Mouse (Mus musculus) liver, embryonic 12.5 days (tissue): ENCODE data around the gene Lypla2. TPM values are rescaled to one million over a fixed set of nuclear protein-coding genes. Genes with fewer than 3 reads are reported as not detected.

Experiments
- ATAC-seq: fragments of 200-750 bp; cut with Nextera tagmentation; 2 replicates; pipeline ENCODE4 v1.8.0; 2017; ENCODE audit warnings: moderate number of reproducible peaks, mild to moderate bottlenecking, moderate library complexity
- H3K27ac ChIP-seq: fragments of 300-500 bp; sonication (generic); 2 replicates; pipeline ENCODE4 v1.5.1; 2016; ENCODE audit warnings: mild to moderate bottlenecking
- H3K27me3 ChIP-seq: fragments of 300-500 bp; sonication (generic); replicated peaks from 2 replicates; pipeline ENCODE4 v1.6.1; 2016; ENCODE audit warnings: mild to moderate bottlenecking, moderate library complexity
- H3K36me3 ChIP-seq: fragments of 300-500 bp; sonication (generic); 2 replicates; pipeline ENCODE4 v1.6.1; 2016; ENCODE audit warnings: mild to moderate bottlenecking, moderate library complexity
- H3K4me1 ChIP-seq: fragments of 300-500 bp; sonication (generic); 2 replicates; pipeline ENCODE4 v1.6.1; 2016
- H3K4me2 ChIP-seq: fragments of 300-500 bp; sonication (generic); 2 replicates; pipeline ENCODE4 v1.6.1; 2016; ENCODE audit warnings: mild to moderate bottlenecking, moderate library complexity
- H3K4me3 ChIP-seq: fragments of 300-500 bp; sonication (generic); 2 replicates; pipeline ENCODE4 v1.5.1; 2016; ENCODE audit warnings: mild to moderate bottlenecking, moderate library complexity
- H3K9ac ChIP-seq: fragments of 300-500 bp; sonication (generic); 2 replicates; pipeline ENCODE4 v1.6.1; 2016; ENCODE audit warnings: mild to moderate bottlenecking, moderate library complexity
- H3K9me3 ChIP-seq: fragments of 300-500 bp; sonication (generic); replicated peaks from 2 replicates; pipeline ENCODE4 v1.6.1; 2016; ENCODE audit warnings: mild to moderate bottlenecking, moderate library complexity
- WGBS: fragments of 180-500 bp; shearing (Covaris S2); methylation state at CpG from one replicate; pipeline ENCODE4 v1.1.7; 2016; ENCODE audit not compliant: insufficient replicate concordance; 5-methylcytosine and 5-hydroxymethylcytosine counted together
- polyA plus RNA-seq: library from polyadenylated mRNA; unstranded; fragments of >200 nt; fragmentation: Nextera tagmentation; extraction: Ambion mirVana; gene quantifications from 2 replicates; pipeline ENCODE4 v1.2.1, GENCODE M21; 2016

Gene Lypla2
- polyA plus RNA-seq, 1 experiment from 2014 or later = 61.7 TPM

GRCm38 (mm10) chr4:135961709-135962108 is 10.7 kb downstream of the Lypla2 start:
- Histone ChIP-seq H3K27me3 (no peaks in the 10 kb centered on the region), H3K4me3 (no peak overlapping the region), H3K9me3 (no peaks in the 10 kb centered on the region), H3K36me3 (peaks cover 63% of the 10 kb centered on the region), H3K4me2 (no peak overlapping the region), H3K9ac (no peak overlapping the region), H3K4me1 (peaks cover 46% of the 10 kb centered on the region), H3K27ac (no peak overlapping the region)
- 76% methylated on average over 5 of the region's 5 CpGs for WGBS
- ATAC-seq = no peak

- H3K9ac ChIP-seq = no peak overlapping the region
- no peak overlapping the region for H3K4me3 ChIP-seq
- no peak overlapping the region for H3K4me2 ChIP-seq
- H3K36me3 ChIP-seq = peaks cover 63% of the 10 kb centered on the region
- H3K27me3 ChIP-seq = no peaks in the 10 kb centered on the region
- H3K9me3 ChIP-seq = no peaks in the 10 kb centered on the region
- WGBS = 34% methylated on average over 5 of the region's 5 CpGs
- H3K4me1 ChIP-seq = peaks cover 40% of the 10 kb centered on the region
- H3K27ac ChIP-seq = no peak overlapping the region
- ATAC-seq = no peak
Measured at GRCm38 (mm10) chr4:135960717-135961116, 11.7 kb downstream of the Lypla2 start.

- WGBS = 63% methylated on average over 8 of the region's 8 CpGs
- ATAC-seq = no peak
- H3K4me3 ChIP-seq = no peak overlapping the region
- no peak overlapping the region for H3K9ac ChIP-seq
- H3K27ac ChIP-seq = peak overlapping the region; percentile 48; the same call in 1 of the 2 replicates
- peaks cover 21% of the 10 kb centered on the region for H3K4me1 ChIP-seq
- H3K36me3 ChIP-seq = peaks cover 80% of the 10 kb centered on the region
- H3K4me2 ChIP-seq = peak overlapping the region; percentile 2; the same call in 1 of the 2 replicates
- no peaks in the 10 kb centered on the region for H3K27me3 ChIP-seq
- H3K9me3 ChIP-seq = no peaks in the 10 kb centered on the region
Measured at GRCm38 (mm10) chr4:135958354-135958753, 14.1 kb downstream of the Lypla2 start.

GRCm38 (mm10) chr4:135955886-135956285 is 16.5 kb downstream of the Lypla2 start:
- Histone ChIP-seq H3K36me3 (peaks cover 89% of the 10 kb centered on the region), H3K9me3 (peaks cover 14% of the 10 kb centered on the region), H3K27ac (no peak overlapping the region), H3K4me3 (no peak overlapping the region), H3K9ac (no peak overlapping the region; the same call in 1 of the 2 replicates), H3K27me3 (no peaks in the 10 kb centered on the region), H3K4me1 (peaks cover 11% of the 10 kb centered on the region), H3K4me2 (no peak overlapping the region)
- 82% methylated on average over 9 of the region's 9 CpGs for WGBS
- no peak for ATAC-seq

- ATAC-seq = peak; percentile 55; the same call in 1 of the 2 replicates
- 19% methylated on average over 2 of the region's 2 CpGs for WGBS
- peaks cover 14% of the 10 kb centered on the region for H3K9me3 ChIP-seq
- H3K36me3 ChIP-seq = peaks cover 76% of the 10 kb centered on the region
- no peak overlapping the region for H3K4me3 ChIP-seq
- H3K27me3 ChIP-seq = no peaks in the 10 kb centered on the region
- H3K4me1 ChIP-seq = peaks cover 14% of the 10 kb centered on the region
- 0 out of 2 replicates have a peak overlapping the region, but pooled peaks have one; percentile 7 for H3K27ac ChIP-seq
- H3K9ac ChIP-seq = no peak overlapping the region
- H3K4me2 ChIP-seq = no peak overlapping the region
Measured at GRCm38 (mm10) chr4:135954241-135954640, 18.2 kb downstream of the Lypla2 start.

- peaks cover 66% of the 10 kb centered on the region for H3K36me3 ChIP-seq
- 74% methylated on average over 3 of the region's 3 CpGs for WGBS
- H3K9ac ChIP-seq = no peak overlapping the region
- H3K9me3 ChIP-seq = peaks cover 14% of the 10 kb centered on the region
- no peak overlapping the region for H3K27ac ChIP-seq
- peaks cover 22% of the 10 kb centered on the region for H3K4me1 ChIP-seq
- H3K4me2 ChIP-seq = no peak overlapping the region
- no peak for ATAC-seq
- H3K4me3 ChIP-seq = no peak overlapping the region
- H3K27me3 ChIP-seq = no peaks in the 10 kb centered on the region
Measured at GRCm38 (mm10) chr4:135953179-135953578, 19.2 kb downstream of the Lypla2 start.

GRCm38 (mm10) chr4:135951505-135951904 is 20.9 kb downstream of the Lypla2 start:
- WGBS = 86% methylated on average over 3 of the region's 3 CpGs
- peaks cover 35% of the 10 kb centered on the region for H3K4me1 ChIP-seq
- no peak overlapping the region for H3K4me3 ChIP-seq
- no peak overlapping the region for H3K27ac ChIP-seq
- no peak for ATAC-seq
- no peaks in the 10 kb centered on the region for H3K27me3 ChIP-seq
- peaks cover 14% of the 10 kb centered on the region for H3K9me3 ChIP-seq
- H3K9ac ChIP-seq = no peak overlapping the region
- no peak overlapping the region for H3K4me2 ChIP-seq
- peaks cover 53% of the 10 kb centered on the region for H3K36me3 ChIP-seq

GRCm38 (mm10) chr4:135950365-135950764 is 22.1 kb downstream of the Lypla2 start:
- H3K27ac ChIP-seq = no peak overlapping the region
- no peaks in the 10 kb centered on the region for H3K27me3 ChIP-seq
- H3K9me3 ChIP-seq = peaks cover 14% of the 10 kb centered on the region
- 79% methylated on average over 6 of the region's 6 CpGs for WGBS
- no peak for ATAC-seq
- no peak overlapping the region for H3K4me3 ChIP-seq
- H3K4me2 ChIP-seq = no peak overlapping the region
- H3K4me1 ChIP-seq = peaks cover 42% of the 10 kb centered on the region
- H3K36me3 ChIP-seq = peaks cover 41% of the 10 kb centered on the region
- no peak overlapping the region for H3K9ac ChIP-seq

GRCm38 (mm10) chr4:135949911-135950310 is 22.5 kb downstream of the Lypla2 start:
- Histone ChIP-seq H3K9me3 (peaks cover 14% of the 10 kb centered on the region), H3K9ac (no peak overlapping the region), H3K27me3 (no peaks in the 10 kb centered on the region), H3K4me3 (no peak overlapping the region), H3K4me1 (peaks cover 43% of the 10 kb centered on the region), H3K36me3 (peaks cover 37% of the 10 kb centered on the region), H3K4me2 (no peak overlapping the region), H3K27ac (no peak overlapping the region)
- WGBS = 65% methylated on average over 6 of the region's 6 CpGs
- no peak for ATAC-seq

- peaks cover 43% of the 10 kb centered on the region for H3K4me1 ChIP-seq
- no peak overlapping the region for H3K9ac ChIP-seq
- peaks cover 14% of the 10 kb centered on the region for H3K9me3 ChIP-seq
- H3K27me3 ChIP-seq = no peaks in the 10 kb centered on the region
- H3K4me2 ChIP-seq = no peak overlapping the region
- no peak for ATAC-seq
- H3K27ac ChIP-seq = no peak overlapping the region
- peaks cover 32% of the 10 kb centered on the region for H3K36me3 ChIP-seq
- no peak overlapping the region for H3K4me3 ChIP-seq
- 87% methylated on average over 10 of the region's 10 CpGs for WGBS
Measured at GRCm38 (mm10) chr4:135949475-135949874, 23.0 kb downstream of the Lypla2 start.

- no peaks in the 10 kb centered on the region for H3K27me3 ChIP-seq
- H3K9me3 ChIP-seq = peaks cover 14% of the 10 kb centered on the region
- peaks cover 48% of the 10 kb centered on the region for H3K4me1 ChIP-seq
- H3K4me2 ChIP-seq = peak overlapping the region; percentile 85; the same call in 1 of the 2 replicates
- no peak overlapping the region for H3K27ac ChIP-seq
- 0 out of 2 replicates have a peak overlapping the region, but pooled peaks have one; percentile 3 for H3K9ac ChIP-seq
- no peak overlapping the region for H3K4me3 ChIP-seq
- ATAC-seq = no peak
- WGBS = 81% methylated on average over 8 of the region's 8 CpGs
- peaks cover 25% of the 10 kb centered on the region for H3K36me3 ChIP-seq
Measured at GRCm38 (mm10) chr4:135948142-135948541, 24.3 kb downstream of the Lypla2 start.

- ATAC-seq = peak; percentile 38; the same call in 1 of the 2 replicates
- Histone ChIP-seq H3K9me3 (peaks cover 6% of the 10 kb centered on the region; the same call in 1 of the 2 replicates), H3K27me3 (no peaks in the 10 kb centered on the region), H3K9ac (peak overlapping the region; percentile 84), H3K4me2 (peak overlapping the region; percentile 85), H3K27ac (peak overlapping the region; percentile 74), H3K36me3 (peaks cover 11% of the 10 kb centered on the region), H3K4me1 (peaks cover 52% of the 10 kb centered on the region), H3K4me3 (peak overlapping the region; percentile 86)
- 1% methylated on average over 28 of the region's 28 CpGs for WGBS
Measured at GRCm38 (mm10) chr4:135946659-135947301, 25.6 kb downstream of the Lypla2 start.
